Mouse (Mus musculus): ENCODE data around the gene Olfr1095. TPM values are rescaled to one million over a fixed set of nuclear protein-coding genes. Genes with fewer than 3 reads are reported as not detected.

The Olfr1095 gene
- polyA plus RNA-seq (2014; fragmentation: Nextera tagmentation; extraction: Ambion mirVana), result not detected in 2 replicates

GRCm38 (mm10) chr2:86851596-86851995 lies at the start of gene Olfr1095:
TSS of gene Olfr1095 (minus strand) at chr2:86851696.
- Histone ChIP-seq H3K4me1 (replicated peaks; ENCODE audit: control insufficient read depth, insufficient read depth, low read length) (no peaks in the 10 kb centered on the region), H3K9ac (ENCODE audit: low read depth, low read length) (no peak within 1 kb of the TSS), H3K9me3 (ENCODE audit: control insufficient read depth, low read length) (no peaks in the 10 kb centered on the region), H3K36me3 (ENCODE audit: control insufficient read depth, insufficient read depth, low read length) (no peaks in the 10 kb centered on the region), H3K4me3 (ENCODE audit: low read depth, low read length) (no peak within 1 kb of the TSS), H3K27ac (ENCODE audit: low read depth, low read length) (no peak within 1 kb of the TSS), H3K27me3 (ENCODE audit: control insufficient read depth, insufficient read depth, low read length) (no peaks in the 10 kb centered on the region), H3K4me2 (replicated peaks; ENCODE audit: low read depth, low read length) (no peak within 1 kb of the TSS)
- 92% methylated on average over 3 of the region's 3 CpGs for WGBS
- DNase-seq (ENCODE audit: low spot score), result no peak
- no peak for ATAC-seq (ENCODE audit: low FRiP score)

GRCm38 (mm10) chr2:86892116-86892515 lies 40.6 kb upstream of the Olfr1095 start, which contains the start of gene Olfr1097:
TSS of gene Olfr1097 (minus strand) at chr2:86892216.
- H3K36me3 ChIP-seq (ENCODE audit: control insufficient read depth, insufficient read depth, low read length), result no peaks in the 10 kb centered on the region
- H3K9ac ChIP-seq (ENCODE audit: low read depth, low read length), result no peak within 1 kb of the TSS
- 93% methylated on average over 1 of the region's 1 CpGs for WGBS
- no peaks in the 10 kb centered on the region for H3K9me3 ChIP-seq (ENCODE audit: control insufficient read depth, low read length)
- H3K27ac ChIP-seq (ENCODE audit: low read depth, low read length), result no peak within 1 kb of the TSS
- no peak for ATAC-seq (ENCODE audit: low FRiP score)
- no peak within 1 kb of the TSS for H3K4me2 ChIP-seq (replicated peaks; ENCODE audit: low read depth, low read length)
- H3K27me3 ChIP-seq (ENCODE audit: control insufficient read depth, insufficient read depth, low read length), result no peaks in the 10 kb centered on the region
- no peaks in the 10 kb centered on the region for H3K4me1 ChIP-seq (replicated peaks; ENCODE audit: control insufficient read depth, insufficient read depth, low read length)
- no peak within 1 kb of the TSS for H3K4me3 ChIP-seq (ENCODE audit: low read depth, low read length)
- no peak for DNase-seq (ENCODE audit: low spot score)

- H3K27ac ChIP-seq (ENCODE audit: low read depth, low read length), result no peak within 1 kb of the TSS
- H3K4me3 ChIP-seq (ENCODE audit: low read depth, low read length), result no peak within 1 kb of the TSS
- H3K27me3 ChIP-seq (ENCODE audit: control insufficient read depth, insufficient read depth, low read length), result no peaks in the 10 kb centered on the region
- DNase-seq (ENCODE audit: low spot score) (no peak), ATAC-seq (ENCODE audit: low FRiP score) (no peak)
- H3K9ac ChIP-seq (ENCODE audit: low read depth, low read length), result no peak within 1 kb of the TSS
- no peak within 1 kb of the TSS for H3K4me2 ChIP-seq (replicated peaks; ENCODE audit: low read depth, low read length)
- no peaks in the 10 kb centered on the region for H3K36me3 ChIP-seq (ENCODE audit: control insufficient read depth, insufficient read depth, low read length)
- 73% methylated on average over 1 of the region's 1 CpGs for WGBS
- H3K9me3 ChIP-seq (ENCODE audit: control insufficient read depth, low read length), result no peaks in the 10 kb centered on the region
- H3K4me1 ChIP-seq (replicated peaks; ENCODE audit: control insufficient read depth, insufficient read depth, low read length), result no peaks in the 10 kb centered on the region
Measured at GRCm38 (mm10) chr2:86874702-86875101, 23.2 kb upstream of the Olfr1095 start, which contains the start of gene Gm13723. TSS of gene Gm13723 (minus strand) at chr2:86874802.

- H3K4me2 ChIP-seq (replicated peaks; ENCODE audit: low read depth, low read length), result no peak within 1 kb of the TSS
- no peaks in the 10 kb centered on the region for H3K9me3 ChIP-seq (ENCODE audit: control insufficient read depth, low read length)
- ATAC-seq (ENCODE audit: low FRiP score) (no peak), DNase-seq (ENCODE audit: low spot score) (no peak)
- no peak within 1 kb of the TSS for H3K9ac ChIP-seq (ENCODE audit: low read depth, low read length)
- H3K36me3 ChIP-seq (ENCODE audit: control insufficient read depth, insufficient read depth, low read length), result no peaks in the 10 kb centered on the region
- H3K27ac ChIP-seq (ENCODE audit: low read depth, low read length), result no peak within 1 kb of the TSS
- no peak within 1 kb of the TSS for H3K4me3 ChIP-seq (ENCODE audit: low read depth, low read length)
- no peaks in the 10 kb centered on the region for H3K27me3 ChIP-seq (ENCODE audit: control insufficient read depth, insufficient read depth, low read length)
- H3K4me1 ChIP-seq (replicated peaks; ENCODE audit: control insufficient read depth, insufficient read depth, low read length), result no peaks in the 10 kb centered on the region
Measured at GRCm38 (mm10) chr2:86824363-86824762, 27.1 kb downstream of the Olfr1095 start, which contains the start of gene Olfr1094. TSS of gene Olfr1094 (plus strand) at chr2:86824663.

DNA sequence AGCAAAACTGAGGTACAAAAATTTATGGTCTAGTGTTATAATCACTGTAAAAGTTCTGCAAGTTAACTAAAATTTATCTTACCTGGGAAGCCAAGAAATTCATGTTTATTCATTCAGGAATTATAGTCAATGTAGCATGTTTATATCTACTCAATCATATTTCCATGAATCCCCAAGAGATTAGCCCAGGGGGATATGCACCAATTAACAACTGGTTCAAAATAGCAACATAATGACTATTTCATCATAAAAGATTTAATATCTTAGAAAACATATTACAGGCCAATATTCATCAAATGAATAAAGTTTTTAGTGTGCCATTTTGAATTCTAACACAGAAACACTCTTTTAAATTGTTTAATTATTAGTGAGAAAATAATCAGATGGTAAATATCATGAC lies 41.6 kb downstream of the Olfr1095 start, which contains the start of gene Olfr141:
Olfr141 (minus strand) TSS at position 101 of the 400 bp plus-strand sequence.
- H3K4me2 ChIP-seq (replicated peaks; ENCODE audit: low read depth, low read length), result no peak within 1 kb of the TSS
- H3K4me1 ChIP-seq (replicated peaks; ENCODE audit: control insufficient read depth, insufficient read depth, low read length), result no peaks in the 10 kb centered on the region
- H3K27me3 ChIP-seq (ENCODE audit: control insufficient read depth, insufficient read depth, low read length), result no peaks in the 10 kb centered on the region
- H3K36me3 ChIP-seq (ENCODE audit: control insufficient read depth, insufficient read depth, low read length), result no peaks in the 10 kb centered on the region
- no peak within 1 kb of the TSS for H3K9ac ChIP-seq (ENCODE audit: low read depth, low read length)
- DNase-seq (ENCODE audit: low spot score), result no peak
- no peak within 1 kb of the TSS for H3K4me3 ChIP-seq (ENCODE audit: low read depth, low read length)
- H3K9me3 ChIP-seq (ENCODE audit: control insufficient read depth, low read length), result no peaks in the 10 kb centered on the region
- no peak within 1 kb of the TSS for H3K27ac ChIP-seq (ENCODE audit: low read depth, low read length)
- no peak for ATAC-seq (ENCODE audit: low FRiP score)

Other genes starting within 250 kb of the Olfr1095 start
- gene Olfr1084, start 212.0 kb downstream of the Olfr1095 start, polyA plus RNA-seq (2014; fragmentation: Nextera tagmentation; extraction: Ambion mirVana), result not detected in 2 replicates
- not detected in 2 replicates for gene Olfr1085, start 189.7 kb downstream of the Olfr1095 start, polyA plus RNA-seq (2014; fragmentation: Nextera tagmentation; extraction: Ambion mirVana)
- gene Olfr1086, start 171.6 kb downstream of the Olfr1095 start, polyA plus RNA-seq (2014; fragmentation: Nextera tagmentation; extraction: Ambion mirVana), result not detected in 2 replicates
- not detected in 2 replicates for gene Olfr1087, start 153.3 kb downstream of the Olfr1095 start, polyA plus RNA-seq (2014; fragmentation: Nextera tagmentation; extraction: Ambion mirVana)
- not detected in 2 replicates for gene Olfr1089, start 118.0 kb downstream of the Olfr1095 start, polyA plus RNA-seq (2014; fragmentation: Nextera tagmentation; extraction: Ambion mirVana)
- gene Olfr1090, start 92.7 kb downstream of the Olfr1095 start, polyA plus RNA-seq (2014; fragmentation: Nextera tagmentation; extraction: Ambion mirVana), result not detected in 2 replicates
- not detected in 2 replicates for gene Olfr1093, start 69.2 kb downstream of the Olfr1095 start, polyA plus RNA-seq (2014; fragmentation: Nextera tagmentation; extraction: Ambion mirVana)
- gene Olfr141, start 41.7 kb downstream of the Olfr1095 start, polyA plus RNA-seq (2014; fragmentation: Nextera tagmentation; extraction: Ambion mirVana), result not detected in 2 replicates
- gene Olfr1094, start 27.0 kb downstream of the Olfr1095 start, polyA plus RNA-seq (2014; fragmentation: Nextera tagmentation; extraction: Ambion mirVana), result not detected in 2 replicates
- not detected in 2 replicates for gene Gm13723, start 23.1 kb upstream of the Olfr1095 start, polyA plus RNA-seq (2014; fragmentation: Nextera tagmentation; extraction: Ambion mirVana)
- not detected in 2 replicates for gene Olfr1097, start 40.5 kb upstream of the Olfr1095 start, polyA plus RNA-seq (2014; fragmentation: Nextera tagmentation; extraction: Ambion mirVana)
- not detected in 2 replicates for gene Olfr1098, start 72.8 kb upstream of the Olfr1095 start, polyA plus RNA-seq (2014; fragmentation: Nextera tagmentation; extraction: Ambion mirVana)
- gene Olfr1099, start 109.0 kb upstream of the Olfr1095 start, polyA plus RNA-seq (2014; fragmentation: Nextera tagmentation; extraction: Ambion mirVana), result not detected in 2 replicates
- gene Olfr1100, start 128.3 kb upstream of the Olfr1095 start, polyA plus RNA-seq (2014; fragmentation: Nextera tagmentation; extraction: Ambion mirVana), result not detected in 2 replicates
- not detected in 2 replicates for gene Olfr1101, start 139.5 kb upstream of the Olfr1095 start, polyA plus RNA-seq (2014; fragmentation: Nextera tagmentation; extraction: Ambion mirVana)
- not detected in 2 replicates for gene Olfr1102, start 146.7 kb upstream of the Olfr1095 start, polyA plus RNA-seq (2014; fragmentation: Nextera tagmentation; extraction: Ambion mirVana)
- not detected in 2 replicates for gene Olfr1104, start 175.4 kb upstream of the Olfr1095 start, polyA plus RNA-seq (2014; fragmentation: Nextera tagmentation; extraction: Ambion mirVana)
- not detected in 2 replicates for gene Olfr1105, start 184.8 kb upstream of the Olfr1095 start, polyA plus RNA-seq (2014; fragmentation: Nextera tagmentation; extraction: Ambion mirVana)
- not detected in 2 replicates for gene Olfr1106, start 200.6 kb upstream of the Olfr1095 start, polyA plus RNA-seq (2014; fragmentation: Nextera tagmentation; extraction: Ambion mirVana)
- not detected in 2 replicates for gene Olfr1107, start 224.1 kb upstream of the Olfr1095 start, polyA plus RNA-seq (2014; fragmentation: Nextera tagmentation; extraction: Ambion mirVana)
- gene Olfr1109, start 244.3 kb upstream of the Olfr1095 start, polyA plus RNA-seq (2014; fragmentation: Nextera tagmentation; extraction: Ambion mirVana), result not detected in 2 replicates

All from hindbrain, embryonic 11.5 days (tissue).